Mouse (Mus musculus) adipocyte (in vitro differentiated cells): ENCODE results near the gene Mbl2.
"Not testable (repeated sequence)": the region's sequence is repeated elsewhere in the genome, so short reads cannot be mapped to it uniquely, and the experiment has no call there.

ENCODE experiments used
- DNase-seq: peaks from one replicate; pipeline ENCODE4 v3.0.0-alpha.2; 2016; ENCODE audit warnings: low spot score

Gene Mbl2

GRCm38 (mm10) chr19:30232691-30233090, at the start of gene Mbl2:
TSS of gene Mbl2 (plus strand) at chr19:30232942.
- no peak for DNase-seq

- DNase-seq = no peak
Measured at GRCm38 (mm10) chr19:30185536-30185935, 47.2 kb upstream of the Mbl2 start.

GRCm38 (mm10) chr19:30187232-30187631, 45.5 kb upstream of the Mbl2 start:
- DNase-seq = peak; percentile 60

GRCm38 (mm10) chr19:30194999-30195398, 37.7 kb upstream of the Mbl2 start:
- peak; percentile 23 for DNase-seq

- no peak for DNase-seq
Measured at GRCm38 (mm10) chr19:30202177-30202576, 30.6 kb upstream of the Mbl2 start.

GRCm38 (mm10) chr19:30205159-30205816, 27.5 kb upstream of the Mbl2 start:
- peak; percentile 83 for DNase-seq

GRCm38 (mm10) chr19:30205874-30206273, 26.9 kb upstream of the Mbl2 start:
- DNase-seq = no peak

- no peak for DNase-seq
Measured at GRCm38 (mm10) chr19:30206981-30207380, 25.8 kb upstream of the Mbl2 start.

GRCm38 (mm10) chr19:30209006-30209405, 23.7 kb upstream of the Mbl2 start:
- DNase-seq = not testable (repeated sequence)

- DNase-seq = no peak
Measured at GRCm38 (mm10) chr19:30214026-30214425, 18.7 kb upstream of the Mbl2 start.

- not testable (repeated sequence) for DNase-seq
Measured at GRCm38 (mm10) chr19:30215736-30216135, 17.0 kb upstream of the Mbl2 start.

GRCm38 (mm10) chr19:30216186-30216585, 16.6 kb upstream of the Mbl2 start:
- DNase-seq = no peak

- peak; percentile 69 for DNase-seq
Measured at GRCm38 (mm10) chr19:30217335-30217734, 15.4 kb upstream of the Mbl2 start.

- not testable (repeated sequence) for DNase-seq
Measured at GRCm38 (mm10) chr19:30222593-30222992, 10.1 kb upstream of the Mbl2 start.

GRCm38 (mm10) chr19:30229477-30229876, 3.3 kb upstream of the Mbl2 start:
- no peak for DNase-seq

- DNase-seq = no peak
Measured at GRCm38 (mm10) chr19:30234416-30234815, 1.7 kb downstream of the Mbl2 start.

- DNase-seq = peak; percentile 30
Measured at GRCm38 (mm10) chr19:30247359-30247758, 14.6 kb downstream of the Mbl2 start.

- peak; percentile 72 for DNase-seq
Measured at GRCm38 (mm10) chr19:30248822-30249221, 16.1 kb downstream of the Mbl2 start.

GRCm38 (mm10) chr19:30252253-30252652, 19.5 kb downstream of the Mbl2 start:
- DNase-seq = no peak

GRCm38 (mm10) chr19:30256339-30256738, 23.6 kb downstream of the Mbl2 start:
- DNase-seq = no peak

- DNase-seq = no peak
Measured at GRCm38 (mm10) chr19:30281125-30281524, 48.4 kb downstream of the Mbl2 start.

GRCm38 (mm10) chr19:30287899-30288490, 55.3 kb downstream of the Mbl2 start:
- DNase-seq = no peak
